Mouse (Mus musculus) kidney, adult 11 months (tissue): Measurements from ENCODE around the gene Mthfr.
"Not testable (repeated sequence)": the region's sequence is repeated elsewhere in the genome, so short reads cannot be mapped to it uniquely, and the experiment has no call there.

Experiments used
- DNase-seq: peaks from one replicate; pipeline ENCODE4 v3.0.0; 2022

Mthfr gene

DNA sequence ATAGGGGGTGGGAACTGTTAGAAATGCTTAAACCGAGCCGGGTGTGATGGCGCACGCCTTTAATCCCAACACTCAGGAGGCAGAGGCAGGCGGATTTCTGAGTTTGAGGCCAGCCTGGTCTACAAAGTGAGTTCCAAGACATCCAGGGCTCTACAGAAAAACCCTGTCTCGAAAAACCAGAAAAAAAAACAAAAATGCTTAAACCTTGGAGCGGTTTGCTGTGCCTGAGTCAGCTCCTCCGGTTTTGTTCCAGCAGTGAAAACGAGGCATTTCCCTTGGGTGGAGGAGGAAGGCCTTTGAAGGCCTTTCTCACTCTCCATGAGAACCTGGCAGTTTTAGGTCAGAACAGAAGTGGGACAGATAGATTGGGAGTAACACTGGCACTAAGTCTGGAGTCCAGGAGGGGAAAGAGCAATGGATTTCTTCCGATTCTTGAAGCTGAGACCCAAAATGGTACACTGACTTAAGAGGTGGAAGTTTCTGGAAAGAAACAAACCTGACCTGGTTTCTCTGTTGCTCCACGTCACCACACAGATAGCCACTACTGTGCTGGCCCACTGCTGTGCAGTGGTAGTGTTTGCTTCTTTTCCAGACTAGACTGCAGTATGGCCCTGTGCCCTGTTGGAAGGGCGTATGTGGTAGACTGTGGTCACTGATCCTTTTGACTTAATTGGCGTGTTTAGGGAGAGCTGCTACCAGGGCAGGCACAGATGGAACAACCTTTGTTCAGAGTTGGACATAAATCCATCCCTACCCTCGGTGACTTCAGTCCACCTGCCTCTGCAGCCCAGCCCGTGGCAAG is 1.4 kb downstream of the Mthfr start:
- peak; percentile 53 for DNase-seq

DNA sequence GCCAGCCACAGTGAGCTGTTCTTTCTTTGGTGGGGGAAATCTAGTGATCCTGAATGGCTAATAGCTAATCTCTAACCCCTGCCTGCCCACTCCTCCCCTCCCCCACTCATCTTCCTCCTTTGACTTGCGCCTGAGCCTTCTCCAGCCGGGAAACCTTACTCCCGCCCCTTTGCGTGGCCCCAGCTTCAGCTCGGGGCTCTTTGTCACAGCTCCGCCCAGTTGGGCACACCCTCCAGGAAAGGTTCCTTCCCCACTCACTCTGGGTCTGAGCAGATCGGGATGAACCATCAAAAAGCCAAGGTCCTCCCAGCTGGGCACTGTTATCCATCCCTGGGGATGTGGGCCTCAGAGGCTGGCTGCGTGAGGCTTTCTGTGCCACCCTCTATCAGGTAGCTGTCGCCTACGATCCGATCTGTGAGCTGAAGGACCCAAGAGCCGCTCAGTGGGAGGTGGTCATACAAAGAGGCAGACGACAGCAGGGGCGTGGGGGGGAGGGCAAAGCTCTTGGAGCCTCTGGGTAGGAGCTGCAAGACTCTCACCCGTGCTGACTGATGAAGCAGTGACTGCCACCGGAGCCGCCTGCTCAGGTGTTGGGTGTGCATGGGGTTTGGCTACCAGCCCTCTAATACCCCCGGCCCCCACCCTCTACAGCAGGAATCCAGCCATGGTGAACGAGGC is 2.2 kb downstream of the Mthfr start:
- peak; percentile 80 for DNase-seq

- DNase-seq = peak; percentile 47
Observed at GRCm38 (mm10) chr4:148041611-148042191, 2.8 kb downstream of the Mthfr start.

- DNase-seq = not testable (repeated sequence)
Observed at GRCm38 (mm10) chr4:148043327-148043726, 4.5 kb downstream of the Mthfr start.

DNA sequence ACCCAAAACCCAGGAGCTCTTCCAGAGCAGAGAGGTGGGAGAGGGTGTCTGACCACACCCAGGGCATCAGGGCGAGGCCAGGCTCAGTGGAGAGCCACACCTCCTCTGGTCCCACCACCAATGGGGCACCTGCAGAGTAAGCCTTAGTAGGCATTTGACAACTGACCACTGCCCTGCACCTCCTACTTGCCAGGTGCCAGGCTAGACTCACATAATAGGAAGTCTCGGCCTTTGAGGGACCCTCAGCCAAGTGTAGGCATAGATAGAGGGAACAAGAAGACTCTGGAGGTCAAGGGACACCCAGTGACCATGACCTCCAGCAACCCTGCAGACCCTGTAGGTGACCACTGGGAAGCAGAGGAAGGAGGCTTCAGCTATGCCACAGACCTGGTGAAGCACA is 5.2 kb downstream of the Mthfr start:
- DNase-seq = no peak

DNA sequence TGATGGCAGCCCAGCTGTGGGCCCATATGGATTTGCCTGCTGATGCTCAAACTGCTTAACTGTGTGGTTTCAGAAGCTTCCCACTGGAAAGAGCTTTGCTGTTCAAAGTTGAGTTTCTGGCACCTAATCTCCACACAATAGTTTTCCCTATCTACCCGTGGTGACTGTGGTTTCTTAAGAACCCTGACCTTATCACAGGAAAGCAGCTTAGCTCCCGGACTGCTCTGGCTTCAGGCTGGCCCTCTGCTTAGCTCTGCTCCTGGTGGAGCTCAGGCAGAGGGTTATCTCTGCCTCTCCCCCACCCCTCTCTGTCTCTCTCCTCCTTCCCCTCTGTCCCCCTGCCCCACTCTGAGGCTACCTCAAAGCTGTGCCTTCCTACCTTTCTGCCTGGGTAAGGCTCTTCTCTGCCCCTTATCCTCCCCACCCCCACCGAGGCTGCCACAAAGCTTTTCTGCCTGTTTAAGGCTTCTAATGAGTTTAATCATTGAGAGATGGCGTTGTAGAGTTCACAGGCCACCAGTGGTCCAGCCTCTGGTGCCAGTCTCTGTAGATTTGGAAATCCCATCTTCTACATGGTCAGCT is 7.7 kb downstream of the Mthfr start:
- DNase-seq = peak; percentile 49

GRCm38 (mm10) chr4:148050396-148050914 is 11.6 kb downstream of the Mthfr start:
- DNase-seq = not testable (repeated sequence)

- DNase-seq = no peak
Observed at GRCm38 (mm10) chr4:148051046-148051776, 12.3 kb downstream of the Mthfr start.

DNA sequence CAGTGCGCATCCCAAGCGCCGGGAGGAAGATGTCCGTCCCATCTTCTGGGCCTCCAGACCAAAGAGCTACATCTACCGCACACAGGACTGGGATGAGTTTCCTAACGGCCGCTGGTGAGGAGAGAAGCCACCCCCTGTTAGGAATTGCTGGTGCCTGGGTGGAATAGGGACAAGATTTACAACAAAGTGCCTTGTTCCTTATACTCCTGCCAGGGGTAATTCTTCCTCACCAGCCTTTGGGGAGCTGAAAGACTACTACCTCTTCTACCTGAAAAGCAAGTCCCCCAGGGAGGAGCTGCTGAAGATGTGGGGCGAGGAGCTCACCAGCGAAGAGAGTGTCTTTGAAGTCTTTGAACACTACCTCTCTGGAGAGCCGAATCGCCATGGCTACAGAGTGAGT is 13.0 kb downstream of the Mthfr start:
- DNase-seq = no peak

DNA sequence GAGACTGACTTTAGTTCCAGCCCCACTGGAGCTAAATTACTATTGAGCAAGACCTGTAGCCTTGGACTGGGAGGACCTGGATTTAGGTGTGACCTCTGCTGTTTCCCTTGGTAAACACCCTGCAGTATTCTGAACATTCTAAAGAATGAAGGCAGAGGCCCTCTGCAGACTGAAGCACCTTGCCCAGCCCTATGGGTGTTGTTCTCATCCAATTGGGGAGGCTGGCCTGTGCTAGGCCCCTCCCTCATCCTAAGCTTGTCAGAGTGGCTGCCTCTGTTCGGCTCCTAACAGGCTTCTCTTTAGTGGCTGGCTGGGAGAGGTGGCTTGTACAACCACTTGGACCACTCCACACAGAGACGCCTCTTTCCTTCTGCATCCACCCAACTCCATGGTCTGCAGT is 14.1 kb downstream of the Mthfr start:
- DNase-seq = no peak

DNA sequence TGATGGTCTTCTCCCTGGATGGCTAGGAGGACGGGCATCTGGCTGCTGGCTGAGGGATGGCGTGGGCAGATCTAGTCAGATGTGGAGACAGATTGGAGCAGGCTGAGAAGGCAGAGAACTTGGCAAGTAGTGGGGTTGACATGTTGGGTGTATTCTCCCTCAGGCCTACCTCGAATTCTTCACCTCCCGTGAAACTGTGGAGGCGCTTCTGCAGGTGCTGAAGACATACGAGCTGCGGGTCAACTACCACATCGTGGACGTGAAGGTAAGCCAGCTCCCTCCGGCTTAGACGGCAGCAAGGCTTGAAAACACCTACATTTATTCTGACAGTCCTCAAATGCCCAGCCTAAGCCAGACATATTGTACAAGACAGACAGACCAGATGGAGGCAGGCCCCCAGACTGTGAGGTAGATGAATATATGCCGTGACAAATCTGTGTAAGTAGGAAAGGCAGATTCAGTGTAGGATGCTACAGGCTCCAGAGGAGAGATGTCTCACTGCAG is 14.6 kb downstream of the Mthfr start:
- DNase-seq = no peak

- no peak for DNase-seq
Observed at GRCm38 (mm10) chr4:148054961-148055695, 16.3 kb downstream of the Mthfr start.

DNA sequence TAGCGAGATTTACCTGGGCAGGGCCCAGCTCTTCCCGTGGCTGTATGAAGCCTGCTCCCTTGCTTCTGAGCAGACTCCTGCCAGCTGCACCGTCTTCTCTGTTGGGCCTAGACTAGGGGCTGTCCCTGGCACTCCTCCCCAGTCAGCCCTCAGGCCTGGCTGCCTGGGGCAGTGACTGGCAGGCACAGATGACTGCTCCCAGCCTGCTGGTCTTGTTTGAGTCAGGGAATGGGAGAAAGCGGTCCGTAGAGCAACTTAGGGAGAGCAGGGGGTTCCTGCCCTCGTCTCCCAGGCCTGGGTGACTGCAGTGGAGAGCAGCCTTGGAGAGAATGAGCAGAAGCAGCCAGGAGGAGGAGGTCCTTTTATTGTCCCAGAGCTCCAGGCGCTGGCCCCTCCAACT is 17.4 kb downstream of the Mthfr start:
- DNase-seq = peak; percentile 48

DNA sequence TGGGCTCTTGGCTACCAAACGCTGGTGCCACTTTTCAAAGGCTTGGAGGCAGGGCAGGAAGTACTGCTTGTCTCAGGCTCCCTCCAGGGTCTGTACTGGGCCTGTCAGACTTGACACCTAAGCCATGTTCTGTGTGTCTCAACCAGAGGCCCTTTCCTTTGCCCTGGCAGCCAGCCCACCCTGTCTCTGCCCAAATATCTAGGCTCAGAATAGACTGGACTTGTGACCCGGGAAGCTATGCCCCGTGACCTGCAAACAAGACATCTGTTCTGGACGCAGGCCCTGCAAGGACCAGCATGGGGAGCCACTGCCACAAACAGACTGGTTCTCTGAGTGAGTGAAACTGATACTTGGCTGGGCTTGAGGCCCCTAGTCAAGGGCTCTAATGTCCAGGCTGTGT is 17.9 kb downstream of the Mthfr start:
- DNase-seq = peak; percentile 87

GRCm38 (mm10) chr4:148057661-148058209 is 18.9 kb downstream of the Mthfr start:
- no peak for DNase-seq

DNA sequence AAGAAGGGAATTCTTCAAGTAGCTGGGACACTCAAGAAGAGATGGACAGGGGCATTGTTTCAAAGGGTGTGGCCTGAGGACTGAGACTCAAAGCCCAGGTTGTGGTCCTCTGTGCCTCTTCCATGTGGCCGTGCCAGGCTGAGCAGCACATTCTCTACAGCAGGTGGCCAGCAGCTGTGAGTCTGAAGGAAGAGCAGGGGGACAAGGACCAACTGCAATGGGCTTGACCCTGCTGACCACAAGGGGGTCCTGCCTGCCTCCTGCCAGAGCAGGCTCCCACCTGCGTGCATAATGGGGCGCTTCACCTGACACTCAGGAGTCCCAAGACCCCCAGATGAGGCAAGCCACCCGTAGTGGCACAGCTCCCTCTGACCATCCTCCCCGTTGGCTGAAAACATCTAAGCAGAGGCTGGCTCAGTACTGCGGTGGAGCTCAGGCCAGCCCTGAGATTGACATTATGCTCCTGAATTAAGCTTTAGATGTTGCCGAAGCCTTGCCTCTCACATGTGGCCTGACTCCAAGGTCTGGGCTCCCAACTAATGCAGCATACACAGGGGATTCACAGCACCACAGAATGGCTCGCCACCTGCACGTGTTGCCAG is 19.4 kb downstream of the Mthfr start:
- DNase-seq = no peak

GRCm38 (mm10) chr4:148058993-148059392 is 20.1 kb downstream of the Mthfr start:
- DNase-seq = no peak

- peak; percentile 54 for DNase-seq
Observed at GRCm38 (mm10) chr4:148060120-148061085, 21.5 kb downstream of the Mthfr start.

- no peak for DNase-seq
Observed at GRCm38 (mm10) chr4:148061086-148061480, 22.2 kb downstream of the Mthfr start.
